Mouse (Mus musculus): Measurements from ENCODE around the gene Adamts2. TPM values are rescaled to one million over a fixed set of nuclear protein-coding genes. Genes with fewer than 3 reads are reported as not detected.

Adamts2 gene
- polyA plus RNA-seq, 1 experiment from 2014 or later, result 13.5 TPM

DNA sequence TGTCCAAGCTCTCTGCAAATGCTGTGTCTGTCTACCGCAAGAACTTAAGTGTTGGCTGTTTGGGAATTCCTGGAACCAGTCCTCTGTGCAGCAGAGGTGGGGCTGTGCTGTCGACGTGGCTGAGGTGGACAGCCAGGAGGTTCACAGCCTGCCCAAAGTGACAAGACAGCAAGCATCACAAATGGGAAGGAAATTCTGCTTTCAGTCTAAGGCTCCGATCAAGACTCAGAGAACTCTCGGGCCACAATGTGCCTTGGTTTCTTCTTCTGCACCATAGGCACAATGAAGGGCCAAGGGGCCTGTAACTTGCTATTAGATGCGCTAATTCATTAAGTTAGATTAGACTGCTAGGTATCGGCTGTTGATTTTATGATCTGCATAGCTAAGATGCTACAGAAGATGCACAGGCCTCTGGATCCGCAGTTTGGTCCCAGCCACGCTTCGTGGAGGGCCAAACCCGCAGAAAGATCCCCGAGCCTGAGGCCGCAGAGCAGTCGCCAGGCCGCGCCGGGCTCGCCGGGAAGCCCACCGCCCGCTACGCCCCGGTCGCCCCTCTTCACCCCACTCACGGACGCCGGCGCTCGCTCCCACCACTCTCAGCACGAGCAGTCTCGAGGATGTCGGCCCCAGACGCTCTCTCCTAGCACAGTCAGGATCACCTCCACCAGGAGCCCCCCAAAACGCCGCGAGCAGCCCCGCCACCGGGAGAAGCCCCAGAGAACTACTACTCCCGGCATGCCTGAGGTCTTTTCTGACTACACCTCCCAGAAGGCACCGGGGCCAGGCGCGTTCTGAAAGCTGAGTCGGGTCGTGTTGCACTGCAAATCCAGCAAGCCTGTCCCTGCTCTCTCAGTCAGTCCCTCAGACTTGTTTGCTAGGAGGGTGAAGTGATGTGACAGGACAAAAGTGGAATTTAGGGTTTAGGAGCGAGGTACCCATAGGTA is 225.4 kb downstream of the Adamts2 start, which contains the start of gene Zfp354c:
Gene Zfp354c (minus strand): TSS at position 715 of the 944 bp plus-strand sequence.
- under 1% methylated on average over 45 of the region's 45 CpGs for WGBS
- H3K9me3 ChIP-seq, result no peaks in the 10 kb centered on the region
- ATAC-seq (ENCODE audit: borderline replicate concordance, extremely low read depth, low FRiP score, low TSS enrichment), result peak; percentile 95; the same call in 1 of the 2 replicates
- peak within 1 kb of the TSS; percentile 89 for H3K9ac ChIP-seq
- peaks cover 32% of the 10 kb centered on the region for H3K36me3 ChIP-seq
- peak within 1 kb of the TSS; percentile 53 for H3K27ac ChIP-seq
- peaks cover 11% of the 10 kb centered on the region for H3K4me1 ChIP-seq
- peak within 1 kb of the TSS; percentile 97 for H3K4me3 ChIP-seq
- H3K27me3 ChIP-seq, result no peaks in the 10 kb centered on the region
- H3K4me2 ChIP-seq, result peak within 1 kb of the TSS; percentile 74

DNA sequence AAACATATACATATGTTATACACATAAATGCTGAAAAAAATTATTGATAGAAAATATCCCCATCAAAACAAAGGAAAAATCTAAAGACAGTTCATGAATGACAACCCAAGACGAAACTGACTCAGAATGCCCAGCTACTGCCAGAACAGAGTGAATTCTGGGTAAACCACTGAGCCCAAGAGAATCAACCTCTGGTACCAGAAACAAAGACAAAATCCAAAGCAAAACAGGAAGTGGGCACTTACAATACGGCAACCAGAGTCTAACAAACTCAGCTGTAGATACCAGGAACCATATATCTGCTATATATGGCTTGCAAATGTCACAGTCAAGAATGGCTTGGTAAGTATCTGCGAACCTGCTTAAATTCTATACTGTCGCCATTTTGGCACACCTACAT is 233.8 kb downstream of the Adamts2 start:
- Histone ChIP-seq H3K36me3 (0 out of 2 replicates have a peak, but pooled peaks cover 3% of the 10 kb centered on the region), H3K4me3 (no peak overlapping the region), H3K9me3 (no peaks in the 10 kb centered on the region), H3K4me1 (peaks cover 6% of the 10 kb centered on the region; the same call in 1 of the 2 replicates), H3K4me2 (no peak overlapping the region), H3K9ac (no peak overlapping the region), H3K27ac (no peak overlapping the region), H3K27me3 (no peaks in the 10 kb centered on the region)
- ATAC-seq (ENCODE audit: borderline replicate concordance, extremely low read depth, low FRiP score, low TSS enrichment), result no peak
- WGBS, result 85% methylated on average over 4 of the region's 4 CpGs

DNA sequence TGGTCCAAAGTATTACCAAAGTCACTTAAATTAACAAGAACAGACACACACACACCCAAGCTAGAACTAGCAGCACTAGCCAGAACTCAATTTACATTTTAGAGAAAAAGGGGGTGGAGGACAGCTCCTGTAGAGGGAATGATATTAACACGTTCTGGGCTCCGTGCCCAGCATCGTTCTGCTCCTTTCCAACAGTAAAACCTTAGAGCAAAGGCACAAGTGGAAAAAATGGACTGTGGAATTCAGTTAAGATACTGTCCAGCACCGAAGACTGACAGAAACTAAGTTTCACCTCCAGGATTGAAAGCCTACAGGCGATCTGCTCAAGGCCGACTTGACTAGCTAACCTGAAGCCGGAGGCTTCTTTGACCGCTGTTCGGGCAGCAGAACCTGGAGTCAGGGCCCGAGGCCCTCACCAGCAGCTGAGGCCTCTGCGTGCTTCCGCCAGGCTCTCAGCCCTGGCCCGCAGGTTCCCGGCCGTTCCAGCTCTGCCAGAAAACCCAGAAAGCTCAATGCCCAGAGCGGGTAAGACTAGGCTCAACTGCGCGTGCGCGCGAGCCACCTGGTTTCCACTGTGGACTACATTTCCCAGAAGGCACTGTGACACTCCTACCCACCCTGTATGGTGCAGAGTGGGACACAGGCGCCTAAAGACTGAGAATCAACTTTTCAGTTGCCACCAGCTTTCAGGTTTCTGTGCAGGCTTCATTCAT is 239.3 kb downstream of the Adamts2 start, which contains the start of gene Zfp879:
Gene Zfp879 (minus strand): TSS at position 530 of the 713 bp plus-strand sequence.
- Histone ChIP-seq H3K9ac (peak within 1 kb of the TSS; percentile 51), H3K9me3 (no peaks in the 10 kb centered on the region), H3K4me1 (peaks cover 12% of the 10 kb centered on the region; the same call in 1 of the 2 replicates), H3K36me3 (no peaks in the 10 kb centered on the region), H3K27me3 (no peaks in the 10 kb centered on the region), H3K27ac (peak within 1 kb of the TSS; percentile 88), H3K4me2 (peak within 1 kb of the TSS; percentile 72), H3K4me3 (peak within 1 kb of the TSS; percentile 44)
- peak; percentile 93 for ATAC-seq (ENCODE audit: borderline replicate concordance, extremely low read depth, low FRiP score, low TSS enrichment)
- WGBS, result 13% methylated on average over 22 of the region's 22 CpGs

DNA sequence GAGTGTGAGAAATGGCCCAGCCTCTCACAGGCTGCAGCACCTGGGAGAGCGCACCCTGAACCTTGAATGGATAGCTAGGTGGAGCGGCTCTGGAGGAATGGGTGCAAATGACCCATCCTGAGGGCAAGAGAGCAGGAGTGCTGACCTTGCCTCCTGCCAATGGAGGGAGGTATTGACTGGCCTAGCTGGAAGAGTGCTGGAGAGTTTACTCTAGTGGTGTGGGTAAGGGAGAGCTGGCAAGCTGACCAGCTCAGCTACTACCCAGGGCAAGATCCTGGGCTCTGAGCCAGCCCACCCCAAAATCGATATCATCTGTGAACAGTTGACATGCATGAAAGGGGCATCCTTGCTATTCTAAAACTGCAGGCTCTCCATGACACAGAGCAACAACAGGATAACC is 244.1 kb downstream of the Adamts2 start:
- H3K9ac ChIP-seq, result no peak overlapping the region
- no peak overlapping the region for H3K4me2 ChIP-seq
- H3K4me1 ChIP-seq, result peaks cover 12% of the 10 kb centered on the region
- WGBS, result 77% methylated on average over 3 of the region's 3 CpGs
- no peak overlapping the region for H3K4me3 ChIP-seq
- H3K36me3 ChIP-seq, result no peaks in the 10 kb centered on the region
- H3K27ac ChIP-seq, result no peak overlapping the region
- peaks cover 38% of the 10 kb centered on the region for H3K27me3 ChIP-seq
- H3K9me3 ChIP-seq, result no peaks in the 10 kb centered on the region
- ATAC-seq (ENCODE audit: borderline replicate concordance, extremely low read depth, low FRiP score, low TSS enrichment), result no peak

DNA sequence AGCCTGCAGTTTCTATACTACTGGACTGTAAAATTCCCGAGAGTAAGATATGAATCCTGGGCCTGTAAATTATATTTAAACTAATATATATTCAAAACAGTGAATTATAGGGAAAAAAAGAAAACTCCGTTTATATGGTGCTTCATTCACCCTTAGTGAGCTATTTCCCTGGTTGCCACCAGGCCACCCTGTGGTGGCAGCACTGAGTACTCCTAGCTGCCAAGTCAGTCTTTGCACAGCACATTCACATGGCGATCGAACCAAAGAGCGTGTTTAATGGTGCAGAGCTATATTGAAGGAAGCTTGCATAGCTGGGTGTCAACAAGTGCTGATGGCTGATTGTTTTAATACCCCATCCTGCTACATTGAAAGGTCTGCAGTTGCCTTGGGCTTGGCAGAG is 245.2 kb downstream of the Adamts2 start:
- peaks cover 49% of the 10 kb centered on the region for H3K27me3 ChIP-seq
- no peak overlapping the region for H3K4me2 ChIP-seq
- H3K27ac ChIP-seq, result no peak overlapping the region
- H3K9me3 ChIP-seq, result no peaks in the 10 kb centered on the region
- ATAC-seq (ENCODE audit: borderline replicate concordance, extremely low read depth, low FRiP score, low TSS enrichment), result no peak
- peaks cover 15% of the 10 kb centered on the region for H3K4me1 ChIP-seq
- 69% methylated on average over 5 of the region's 5 CpGs for WGBS
- no peak overlapping the region for H3K9ac ChIP-seq
- no peaks in the 10 kb centered on the region for H3K36me3 ChIP-seq
- no peak overlapping the region for H3K4me3 ChIP-seq

DNA sequence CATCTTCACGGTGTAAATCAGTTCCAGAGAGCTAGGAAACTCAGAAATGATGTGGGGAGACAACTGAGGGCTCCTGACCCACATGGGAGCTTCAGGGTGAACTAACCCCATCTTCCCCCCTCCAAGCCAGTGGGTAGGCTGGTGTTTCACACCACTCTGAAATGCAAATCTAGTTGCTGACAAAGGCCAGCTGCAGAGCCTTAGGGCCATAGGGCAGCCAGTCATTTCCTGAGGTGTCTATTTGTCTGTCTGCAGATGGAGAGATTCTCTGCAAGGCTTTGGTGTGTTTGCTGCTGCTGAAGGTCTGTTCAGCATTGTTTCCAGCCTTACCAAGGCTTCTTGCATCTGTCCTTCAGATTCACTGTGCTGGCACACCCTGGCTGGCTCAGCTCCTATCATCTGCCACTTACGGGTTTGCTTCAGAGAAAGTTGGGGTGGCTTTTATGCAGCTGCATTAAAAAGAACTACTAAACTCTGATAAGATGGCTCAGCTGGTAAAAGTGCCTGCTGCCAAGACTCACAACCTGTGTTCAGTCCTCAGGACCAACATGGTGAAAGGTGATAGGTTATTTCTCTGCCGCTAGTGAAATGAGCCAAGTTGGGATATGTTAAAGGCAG is 246.7 kb downstream of the Adamts2 start:
- Histone ChIP-seq H3K4me2 (no peak overlapping the region), H3K4me3 (no peak overlapping the region), H3K4me1 (peaks cover 15% of the 10 kb centered on the region), H3K27me3 (peaks cover 63% of the 10 kb centered on the region), H3K9me3 (no peaks in the 10 kb centered on the region), H3K36me3 (no peaks in the 10 kb centered on the region), H3K27ac (no peak overlapping the region), H3K9ac (no peak overlapping the region)
- 26% methylated on average over 3 of the region's 3 CpGs for WGBS
- no peak for ATAC-seq (ENCODE audit: borderline replicate concordance, extremely low read depth, low FRiP score, low TSS enrichment)

DNA sequence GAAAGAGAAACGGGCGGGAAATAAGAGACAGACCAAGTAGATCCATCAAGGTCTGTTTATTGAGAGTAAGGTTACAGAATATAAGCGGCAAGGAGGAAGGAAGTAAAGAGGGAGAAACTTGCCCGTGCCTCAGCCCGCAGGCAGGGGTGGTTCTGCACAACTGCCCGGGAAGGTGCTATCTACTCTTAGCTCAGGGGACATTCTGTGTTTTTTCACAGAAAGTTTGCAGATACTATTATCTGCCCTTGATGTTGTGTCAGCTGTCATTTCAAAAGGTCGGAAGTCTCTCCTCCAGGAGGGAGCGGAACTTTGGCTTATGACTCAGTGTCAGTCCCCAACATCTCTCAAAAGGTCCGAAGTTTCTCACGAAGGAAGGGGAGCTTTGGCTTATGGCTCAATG is 247.4 kb downstream of the Adamts2 start:
- H3K4me2 ChIP-seq, result no peak overlapping the region
- peaks cover 15% of the 10 kb centered on the region for H3K4me1 ChIP-seq
- H3K9ac ChIP-seq, result no peak overlapping the region
- no peak overlapping the region for H3K4me3 ChIP-seq
- no peak for ATAC-seq (ENCODE audit: borderline replicate concordance, extremely low read depth, low FRiP score, low TSS enrichment)
- no peaks in the 10 kb centered on the region for H3K36me3 ChIP-seq
- WGBS, result under 1% methylated on average over 10 of the region's 10 CpGs
- peaks cover 63% of the 10 kb centered on the region for H3K27me3 ChIP-seq
- H3K9me3 ChIP-seq, result no peaks in the 10 kb centered on the region
- no peak overlapping the region for H3K27ac ChIP-seq

DNA sequence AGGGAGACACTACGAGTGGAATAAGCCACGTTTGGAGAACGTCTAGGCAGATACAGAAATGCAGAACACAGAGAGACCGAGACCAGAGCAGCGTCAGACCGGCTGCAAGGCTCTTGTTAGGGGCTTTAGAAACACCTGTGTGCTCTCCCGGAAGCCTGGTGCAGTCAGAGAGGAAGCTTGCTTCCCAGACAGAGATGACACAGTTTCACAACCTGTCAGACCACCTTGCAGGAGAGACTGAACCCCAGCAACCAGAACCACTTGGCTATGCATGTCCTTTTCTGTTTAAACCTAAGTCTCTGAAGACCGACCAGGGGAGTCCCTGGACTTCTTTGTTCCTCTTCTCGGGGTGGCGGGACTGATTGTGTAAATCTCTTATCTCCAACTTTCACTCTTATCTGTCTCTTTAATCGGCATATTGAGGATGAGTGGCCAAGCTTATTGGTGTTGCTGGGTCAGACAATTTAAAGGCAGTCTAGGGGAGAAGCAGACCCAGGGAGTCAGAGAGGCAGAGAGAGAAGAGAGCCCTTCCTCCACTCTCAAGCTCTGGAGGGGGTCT is 248.4 kb downstream of the Adamts2 start, which contains the start of gene Grm6:
Gene Grm6 (plus strand): TSS at position 509 of the 559 bp plus-strand sequence.
- Histone ChIP-seq H3K4me3 (peak within 1 kb of the TSS; percentile 39), H3K36me3 (no peaks in the 10 kb centered on the region), H3K27me3 (peaks cover 63% of the 10 kb centered on the region), H3K4me2 (peak within 1 kb of the TSS; percentile 85), H3K27ac (no peak within 1 kb of the TSS), H3K4me1 (peaks cover 15% of the 10 kb centered on the region), H3K9ac (peak within 1 kb of the TSS; percentile 19), H3K9me3 (no peaks in the 10 kb centered on the region)
- no peak for ATAC-seq (ENCODE audit: borderline replicate concordance, extremely low read depth, low FRiP score, low TSS enrichment)
- WGBS, result 5% methylated on average over 11 of the region's 11 CpGs

DNA sequence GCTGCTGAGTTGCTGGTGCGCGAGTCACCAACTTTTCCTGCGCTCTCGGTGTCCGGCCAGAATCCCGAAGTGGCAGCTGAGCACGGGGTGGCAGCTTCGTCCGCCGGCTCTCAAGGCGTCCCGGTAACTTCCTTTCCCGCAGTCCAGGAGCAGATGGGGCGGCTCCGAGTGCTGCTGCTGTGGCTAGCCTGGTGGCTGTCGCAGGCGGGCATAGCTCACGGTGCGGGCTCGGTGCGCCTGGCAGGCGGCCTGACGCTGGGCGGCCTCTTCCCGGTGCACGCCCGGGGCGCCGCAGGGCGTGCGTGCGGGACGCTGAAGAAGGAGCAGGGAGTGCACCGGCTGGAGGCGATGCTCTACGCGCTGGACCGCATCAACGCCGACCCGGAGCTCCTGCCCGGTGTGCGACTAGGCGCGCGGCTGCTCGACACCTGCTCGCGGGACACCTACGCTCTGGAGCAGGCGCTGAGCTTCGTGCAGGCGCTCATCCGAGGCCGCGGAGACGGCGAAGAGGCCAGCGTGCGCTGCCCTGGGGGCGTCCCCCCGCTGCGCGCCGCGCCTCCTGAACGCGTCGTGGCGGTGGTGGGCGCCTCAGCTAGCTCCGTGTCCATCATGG is 249.2 kb downstream of the Adamts2 start:
- no peak for ATAC-seq (ENCODE audit: borderline replicate concordance, extremely low read depth, low FRiP score, low TSS enrichment)
- no peaks in the 10 kb centered on the region for H3K9me3 ChIP-seq
- peak overlapping the region; percentile 85 for H3K4me2 ChIP-seq
- H3K27ac ChIP-seq, result no peak overlapping the region
- under 1% methylated on average over 57 of the region's 72 CpGs for WGBS
- H3K27me3 ChIP-seq, result peaks cover 63% of the 10 kb centered on the region
- peak overlapping the region; percentile 19 for H3K9ac ChIP-seq
- no peaks in the 10 kb centered on the region for H3K36me3 ChIP-seq
- peaks cover 15% of the 10 kb centered on the region for H3K4me1 ChIP-seq
- peak overlapping the region; percentile 39 for H3K4me3 ChIP-seq

Measured in lung, embryonic 15.5 days (tissue).